Mouse (Mus musculus) limb, embryonic 11.5 days (tissue): Measurements from ENCODE around the gene Zeb2. TPM values are rescaled to one million over a fixed set of nuclear protein-coding genes. Genes with fewer than 3 reads are reported as not detected.
"Not testable (repeated sequence)": the region's sequence is repeated elsewhere in the genome, so short reads cannot be mapped to it uniquely, and the experiment has no call there.

ENCODE experiments used
- ATAC-seq: fragments of 200-750 bp; cut with Nextera tagmentation; 2 replicates; pipeline ENCODE4 v1.8.0; 2017; ENCODE audit warnings: low read depth; ENCODE audit not compliant: insufficient number of reproducible peaks, low FRiP score, low TSS enrichment
- DNase-seq: peaks from one replicate; pipeline ENCODE4 v3.0.0-alpha.2; 2015; ENCODE audit warnings: low spot score
- H3K27ac ChIP-seq: fragments of 300-500 bp; sonication (generic); replicated peaks from 2 replicates; pipeline ENCODE4 v1.5.1; 2014; ENCODE audit warnings: low read depth, mild to moderate bottlenecking, low read length
- H3K27me3 ChIP-seq: fragments of 300-500 bp; sonication (generic); 2 replicates; pipeline ENCODE4 v1.6.1; 2014; ENCODE audit warnings: mild to moderate bottlenecking, low read length, mixed read lengths; ENCODE audit not compliant: control insufficient read depth, insufficient read depth
- H3K36me3 ChIP-seq: fragments of 300-500 bp; sonication (generic); 2 replicates; pipeline ENCODE4 v1.6.1; 2014; ENCODE audit warnings: mild to moderate bottlenecking, low read length, moderate library complexity, mixed read lengths; ENCODE audit not compliant: control insufficient read depth, insufficient read depth
- H3K4me1 ChIP-seq: fragments of 300-500 bp; sonication (generic); 2 replicates; pipeline ENCODE4 v1.6.1; 2014; ENCODE audit warnings: low read length, mixed read lengths; ENCODE audit not compliant: control insufficient read depth, insufficient read depth
- H3K4me2 ChIP-seq: fragments of 300-500 bp; sonication (generic); 2 replicates; pipeline ENCODE4 v1.6.1; 2014; ENCODE audit warnings: low read depth, mild to moderate bottlenecking, moderate library complexity; ENCODE audit not compliant: severe bottlenecking
- H3K4me3 ChIP-seq: fragments of 300-500 bp; sonication (generic); 2 replicates; pipeline ENCODE4 v1.5.1; 2014; ENCODE audit warnings: low read depth, low read length
- H3K9ac ChIP-seq: fragments of 300-500 bp; sonication (generic); 2 replicates; pipeline ENCODE4 v1.6.1; 2014; ENCODE audit warnings: mild to moderate bottlenecking, low read length
- H3K9me3 ChIP-seq: fragments of 300-500 bp; sonication (generic); 2 replicates; pipeline ENCODE4 v1.6.1; 2016; ENCODE audit warnings: low read length; ENCODE audit not compliant: control insufficient read depth
- WGBS: fragments of 180-500 bp; shearing (Covaris S2); extraction: QIAGEN DNeasy Blood & Tissue Kit; methylation state at CpG from one replicate; pipeline ENCODE4 v1.1.7; 2014; 5-methylcytosine and 5-hydroxymethylcytosine counted together
- polyA plus RNA-seq: library from polyadenylated mRNA; unstranded; fragments of >200 nt; fragmentation: Nextera tagmentation; extraction: Ambion mirVana; gene quantifications from 2 replicates; pipeline ENCODE4 v1.2.1, GENCODE M21; 2014

Zeb2 gene
- polyA plus RNA-seq, 1 experiment from 2014 or later, result 7.6 TPM

DNA sequence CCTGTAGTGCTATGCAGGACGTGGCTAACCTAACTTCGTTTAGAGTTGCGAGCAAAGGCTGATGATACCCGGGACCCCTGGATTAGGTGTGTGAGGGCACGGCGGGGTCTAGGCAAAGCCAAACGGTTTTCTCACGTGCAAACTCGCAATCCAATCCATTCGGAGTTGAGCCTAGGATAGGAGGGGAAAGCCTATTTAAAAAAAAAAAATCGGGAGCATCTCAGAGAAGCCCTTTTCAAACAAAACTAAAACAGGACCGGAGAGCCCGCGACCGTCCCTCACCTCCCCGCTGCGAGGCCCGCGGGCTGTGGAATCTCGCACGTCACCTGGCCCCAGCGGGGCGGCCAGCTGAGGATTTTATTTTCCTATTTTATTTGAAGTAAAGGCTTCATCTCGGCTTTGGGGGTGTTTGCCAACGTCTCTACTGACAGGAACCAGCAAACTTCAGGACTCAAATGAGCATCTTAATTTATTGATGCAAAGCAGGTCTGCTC, 617 bp downstream of the Zeb2 start:
- peak overlapping the region; percentile 82 for H3K4me2 ChIP-seq
- peak overlapping the region; percentile 47; the same call in 1 of the 2 replicates for H3K9ac ChIP-seq
- DNase-seq (no peak), ATAC-seq (0 out of 2 replicates have a peak, but pooled peaks have one; percentile 15)
- H3K27ac ChIP-seq, result no peak overlapping the region
- peaks cover 7% of the 10 kb centered on the region for H3K27me3 ChIP-seq
- H3K4me1 ChIP-seq, result 0 out of 2 replicates have a peak, but pooled peaks cover 2% of the 10 kb centered on the region
- no peaks in the 10 kb centered on the region for H3K9me3 ChIP-seq
- no peaks in the 10 kb centered on the region for H3K36me3 ChIP-seq
- under 1% methylated on average over 25 of the region's 25 CpGs for WGBS
- peak overlapping the region; percentile 43 for H3K4me3 ChIP-seq

GRCm38 (mm10) chr2:45115720-45116495, 1.3 kb downstream of the Zeb2 start:
- ATAC-seq, result no peak
- Histone ChIP-seq H3K27me3 (peaks cover 7% of the 10 kb centered on the region), H3K36me3 (no peaks in the 10 kb centered on the region), H3K4me3 (peak overlapping the region; percentile 43), H3K9ac (no peak overlapping the region), H3K4me2 (peak overlapping the region; percentile 82), H3K9me3 (no peaks in the 10 kb centered on the region), H3K4me1 (peaks cover 6% of the 10 kb centered on the region), H3K27ac (no peak overlapping the region)
- DNase-seq, result no peak
- under 1% methylated on average over 23 of the region's 23 CpGs for WGBS

GRCm38 (mm10) chr2:45115211-45115610, 2.0 kb downstream of the Zeb2 start:
- Histone ChIP-seq H3K36me3 (no peaks in the 10 kb centered on the region), H3K4me3 (no peak overlapping the region), H3K27ac (no peak overlapping the region), H3K9ac (no peak overlapping the region), H3K4me1 (peaks cover 7% of the 10 kb centered on the region), H3K9me3 (no peaks in the 10 kb centered on the region), H3K4me2 (no peak overlapping the region), H3K27me3 (peaks cover 7% of the 10 kb centered on the region)
- DNase-seq (no peak), ATAC-seq (no peak)
- WGBS, result 3% methylated on average over 6 of the region's 6 CpGs

- WGBS, result 19% methylated on average over 2 of the region's 2 CpGs
- Histone ChIP-seq H3K27me3 (peaks cover 7% of the 10 kb centered on the region), H3K9me3 (no peaks in the 10 kb centered on the region), H3K9ac (no peak overlapping the region), H3K27ac (no peak overlapping the region), H3K36me3 (no peaks in the 10 kb centered on the region), H3K4me1 (peaks cover 7% of the 10 kb centered on the region), H3K4me2 (no peak overlapping the region), H3K4me3 (no peak overlapping the region)
- DNase-seq (no peak), ATAC-seq (no peak)
Observed at GRCm38 (mm10) chr2:45114596-45114995, 2.6 kb downstream of the Zeb2 start.

- H3K27me3 ChIP-seq, result peaks cover 7% of the 10 kb centered on the region
- H3K9me3 ChIP-seq, result no peaks in the 10 kb centered on the region
- H3K9ac ChIP-seq, result no peak overlapping the region
- H3K36me3 ChIP-seq, result no peaks in the 10 kb centered on the region
- no peak overlapping the region for H3K4me2 ChIP-seq
- H3K4me3 ChIP-seq, result no peak overlapping the region
- peaks cover 7% of the 10 kb centered on the region for H3K4me1 ChIP-seq
- ATAC-seq (no peak), DNase-seq (no peak)
- 7% methylated on average over 3 of the region's 3 CpGs for WGBS
- H3K27ac ChIP-seq, result no peak overlapping the region
Observed at GRCm38 (mm10) chr2:45113912-45114311, 3.3 kb downstream of the Zeb2 start.

DNA sequence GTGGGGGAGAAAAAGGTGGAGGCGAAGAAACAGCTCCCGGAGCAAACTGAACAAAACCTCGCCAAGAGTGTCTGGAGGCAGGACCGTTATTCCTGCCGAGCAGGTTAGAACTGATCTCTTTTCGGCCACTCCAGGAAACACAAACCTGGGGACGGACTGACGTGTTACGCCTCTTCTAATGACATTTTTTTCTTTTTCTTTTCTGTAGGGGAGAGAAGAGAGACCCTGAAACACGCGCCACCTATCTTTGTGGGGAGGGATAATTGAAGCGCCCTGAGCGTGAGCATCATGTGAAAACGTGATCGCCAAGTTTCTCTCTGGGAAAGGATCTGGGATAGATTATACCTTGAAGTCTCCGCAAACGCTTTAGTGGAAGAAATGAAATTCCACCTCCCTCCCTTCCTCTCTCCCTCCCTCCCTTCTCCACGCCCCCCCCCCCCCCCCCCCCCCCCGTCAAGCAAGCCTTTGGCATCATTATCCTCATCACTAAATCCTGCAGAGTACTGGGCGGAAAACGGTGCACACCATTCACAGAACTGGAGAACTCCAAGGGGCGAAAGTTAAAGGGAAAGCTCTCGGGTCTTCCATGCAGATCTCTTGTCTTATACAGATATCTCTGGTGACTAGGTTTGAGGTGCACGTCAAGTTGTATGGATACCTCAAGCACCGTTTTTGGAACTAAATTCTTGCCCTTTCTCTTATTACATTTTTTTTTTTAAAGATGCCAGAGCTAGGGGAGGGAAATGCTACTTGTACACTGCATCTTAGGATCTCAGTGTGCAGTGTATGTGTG, 4.1 kb downstream of the Zeb2 start:
- H3K27me3 ChIP-seq, result peaks cover 8% of the 10 kb centered on the region
- peaks cover 7% of the 10 kb centered on the region for H3K4me1 ChIP-seq
- H3K27ac ChIP-seq, result no peak overlapping the region
- H3K4me3 ChIP-seq, result peak overlapping the region; percentile 18
- WGBS, result 0% methylated on average over 23 of the region's 25 CpGs
- peak overlapping the region; percentile 31 for H3K4me2 ChIP-seq
- peak overlapping the region; percentile 32; the same call in 1 of the 2 replicates for H3K9ac ChIP-seq
- H3K36me3 ChIP-seq, result no peaks in the 10 kb centered on the region
- ATAC-seq, result no peak
- no peak for DNase-seq
- no peaks in the 10 kb centered on the region for H3K9me3 ChIP-seq

DNA sequence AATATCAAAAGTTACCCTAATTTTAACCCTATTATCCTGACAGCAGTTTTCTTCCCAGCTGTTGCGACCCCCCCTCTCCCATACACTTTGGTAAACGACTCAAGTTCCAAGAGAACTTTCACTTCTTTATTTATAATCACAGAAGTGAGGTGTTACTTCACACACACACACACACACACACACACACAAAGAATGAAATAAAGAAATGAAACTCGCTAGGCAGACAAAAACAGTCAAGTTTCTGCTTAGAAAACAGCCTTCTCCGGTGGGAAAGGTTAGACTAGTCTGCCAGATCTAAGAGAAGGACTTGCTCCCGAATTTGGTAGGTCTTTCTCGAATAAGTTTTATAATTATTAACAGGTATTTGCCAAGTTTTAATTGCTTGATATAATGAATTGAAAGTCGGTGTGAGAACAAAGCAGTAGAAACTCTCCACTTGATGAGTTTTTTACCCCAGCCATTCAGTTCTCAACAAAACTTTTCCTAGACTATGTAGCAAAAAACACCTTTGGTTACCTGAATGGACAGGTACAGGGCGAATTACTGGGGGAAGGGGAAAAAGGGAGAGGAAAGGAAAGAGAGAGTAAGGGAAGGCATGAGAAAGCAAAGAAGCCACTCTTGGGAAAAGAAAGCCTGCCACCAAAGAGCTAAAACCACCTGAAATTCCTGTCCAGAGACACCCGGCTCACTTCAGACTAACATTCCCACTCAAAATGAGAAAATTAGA, 5.0 kb downstream of the Zeb2 start:
- no peak overlapping the region for H3K27ac ChIP-seq
- peaks cover 7% of the 10 kb centered on the region for H3K4me1 ChIP-seq
- peak overlapping the region; percentile 18 for H3K4me3 ChIP-seq
- DNase-seq (no peak), ATAC-seq (no peak)
- no peaks in the 10 kb centered on the region for H3K36me3 ChIP-seq
- peak overlapping the region; percentile 32; the same call in 1 of the 2 replicates for H3K9ac ChIP-seq
- peaks cover 16% of the 10 kb centered on the region for H3K27me3 ChIP-seq
- no peaks in the 10 kb centered on the region for H3K9me3 ChIP-seq
- WGBS, result 5% methylated on average over 9 of the region's 9 CpGs
- peak overlapping the region; percentile 31 for H3K4me2 ChIP-seq

DNA sequence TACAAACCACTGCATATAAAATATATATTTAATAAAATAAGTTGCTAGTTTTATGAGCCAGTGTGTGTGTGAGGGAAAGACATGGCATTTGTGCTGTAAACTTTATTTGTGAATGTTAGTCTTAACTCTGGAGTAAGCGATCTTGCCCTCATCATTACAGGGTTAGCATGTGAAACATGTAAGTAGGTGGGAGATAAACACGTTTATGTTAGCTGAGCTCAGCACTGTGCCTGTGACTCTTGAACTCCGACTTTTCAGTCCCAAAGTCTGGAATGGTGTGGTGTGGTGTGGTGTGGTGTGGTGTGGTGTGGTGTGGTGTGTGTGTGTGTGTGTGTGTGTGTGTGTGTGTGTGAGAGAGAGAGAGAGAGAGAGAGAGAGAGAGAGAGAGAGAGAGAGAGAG, 5.6 kb downstream of the Zeb2 start:
- not testable (repeated sequence) for ATAC-seq, H3K27ac ChIP-seq, H3K4me3 ChIP-seq, H3K4me1 ChIP-seq, H3K9me3 ChIP-seq, DNase-seq, H3K36me3 ChIP-seq, H3K9ac ChIP-seq
- Histone ChIP-seq H3K4me2 (peak overlapping the region; percentile 96; the same call in 1 of the 2 replicates), H3K27me3 (peaks cover 18% of the 10 kb centered on the region)
- WGBS, result 0% methylated on average over 3 of the region's 3 CpGs
